Mouse (Mus musculus) thymus, adult 2 months (tissue): ENCODE measurements around the gene Lsamp. TPM values are rescaled to one million over a fixed set of nuclear protein-coding genes. Genes with fewer than 3 reads are reported as not detected.

Source experiments
- DNase-seq: peaks from one replicate; pipeline ENCODE4 v3.0.0; 2021
- H3K27ac ChIP-seq: fragments of 200-500 bp; 2 replicates; pipeline ENCODE4 v1.5.1; 2012; ENCODE audit warnings: low read length, control low read depth; ENCODE audit not compliant: control insufficient read depth, insufficient read depth
- H3K27me3 ChIP-seq: fragments of 200-500 bp; 2 replicates; pipeline ENCODE4 v1.6.1; 2012; ENCODE audit warnings: mild to moderate bottlenecking, low read length, moderate library complexity, mixed read lengths; ENCODE audit not compliant: control insufficient read depth, insufficient read depth
- H3K36me3 ChIP-seq: fragments of 200-500 bp; 2 replicates; pipeline ENCODE4 v1.6.1; 2012; ENCODE audit warnings: mild to moderate bottlenecking, low read length, moderate library complexity; ENCODE audit not compliant: control insufficient read depth, insufficient read depth
- H3K4me1 ChIP-seq: fragments of 200-500 bp; replicated peaks from 2 replicates; pipeline ENCODE4 v1.6.1; 2012; ENCODE audit warnings: low read length; ENCODE audit not compliant: control insufficient read depth, insufficient read depth
- H3K4me3 ChIP-seq: fragments of 200-500 bp; 2 replicates; pipeline ENCODE4 v1.5.1; 2012; ENCODE audit warnings: mild to moderate bottlenecking, low read length, control low read depth, moderate library complexity; ENCODE audit not compliant: control insufficient read depth, insufficient read depth
- CTCF ChIP-seq: fragments of 200-500 bp; IDR thresholded peaks from 2 replicates; pipeline ENCODE4 v1.5.1; 2012; ENCODE audit warnings: mild to moderate bottlenecking, control low read depth, low read length, moderate library complexity, borderline replicate concordance; ENCODE audit not compliant: control insufficient read depth, poor library complexity, insufficient read depth; ENCODE audit errors: extremely low read depth
- POLR2A ChIP-seq: fragments of 200-500 bp; IDR thresholded peaks from 2 replicates; pipeline ENCODE4 v1.6.1; 2012; ENCODE audit warnings: mild to moderate bottlenecking, low read length, control low read depth, moderate library complexity; ENCODE audit not compliant: control insufficient read depth, poor library complexity, insufficient read depth; ENCODE audit errors: extremely low read depth
- WGBS: fragments of 180-500 bp; shearing (Covaris S2); methylation state at CpG from one replicate; pipeline ENCODE4 v1.1.7; 2018; 5-methylcytosine and 5-hydroxymethylcytosine counted together
- polyA plus RNA-seq: library from polyadenylated mRNA; depleted of rRNA; stranded (reverse); fragments of >200 nt; gene quantifications from 2 replicates; pipeline ENCODE4 v1.2.3, GENCODE M21; 2012

The Lsamp gene
- polyA plus RNA-seq, 1 experiment: 0.36 TPM

DNA sequence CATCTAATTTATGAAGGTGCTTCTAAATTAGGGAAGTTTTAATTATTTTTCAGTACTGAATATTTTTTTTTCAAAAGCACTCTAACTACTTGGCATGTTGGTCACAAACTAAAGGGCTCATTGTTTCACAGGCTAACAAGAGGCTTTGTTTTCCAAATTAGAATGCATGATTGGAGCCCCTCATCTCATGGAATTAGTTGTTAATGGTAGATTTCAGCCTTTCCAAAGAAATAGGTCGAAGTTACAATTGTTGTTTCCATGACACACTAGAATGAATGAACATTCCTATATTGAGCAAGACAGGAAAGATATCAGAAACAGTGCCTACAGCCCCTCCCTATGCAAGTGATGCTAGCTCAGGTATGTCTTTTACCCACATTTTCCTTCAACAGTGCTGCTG is 26.9 kb downstream of the Lsamp start:
- Histone ChIP-seq H3K36me3 (no peaks in the 10 kb centered on the region), H3K27ac (no peak overlapping the region), H3K4me1 (no peaks in the 10 kb centered on the region), H3K4me3 (no peak overlapping the region), H3K27me3 (no peaks in the 10 kb centered on the region)
- WGBS: 75% methylated on average over 1 of the region's 1 CpGs
- TF ChIP-seq POLR2A (no peak), CTCF (no peak)
- DNase-seq: no peak

DNA sequence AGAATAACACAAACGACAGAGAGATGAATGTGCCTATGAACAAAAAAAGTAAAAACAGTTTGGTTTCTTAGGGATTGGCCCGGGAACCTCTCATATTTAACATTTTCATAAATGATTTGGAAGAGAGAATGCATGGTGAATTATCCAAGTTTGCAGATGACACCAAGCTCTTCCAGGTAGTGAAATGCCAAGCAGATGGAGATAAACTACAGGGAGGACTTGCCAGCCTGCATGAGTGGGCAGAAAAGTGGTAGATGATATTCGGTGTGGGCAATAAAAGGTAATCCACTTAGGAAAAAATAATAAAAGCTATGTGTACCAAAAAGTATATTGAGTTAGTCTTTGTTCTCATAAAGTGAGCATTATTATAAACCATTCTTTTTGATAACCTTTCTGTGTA is 38.5 kb downstream of the Lsamp start:
- DNase-seq: no peak
- TF ChIP-seq CTCF (no peak), POLR2A (no peak)
- no peaks in the 10 kb centered on the region for H3K4me1 ChIP-seq
- no peak overlapping the region for H3K27ac ChIP-seq
- 85% methylated on average over 3 of the region's 3 CpGs for WGBS
- no peaks in the 10 kb centered on the region for H3K27me3 ChIP-seq
- H3K4me3 ChIP-seq: no peak overlapping the region
- H3K36me3 ChIP-seq: no peaks in the 10 kb centered on the region

DNA sequence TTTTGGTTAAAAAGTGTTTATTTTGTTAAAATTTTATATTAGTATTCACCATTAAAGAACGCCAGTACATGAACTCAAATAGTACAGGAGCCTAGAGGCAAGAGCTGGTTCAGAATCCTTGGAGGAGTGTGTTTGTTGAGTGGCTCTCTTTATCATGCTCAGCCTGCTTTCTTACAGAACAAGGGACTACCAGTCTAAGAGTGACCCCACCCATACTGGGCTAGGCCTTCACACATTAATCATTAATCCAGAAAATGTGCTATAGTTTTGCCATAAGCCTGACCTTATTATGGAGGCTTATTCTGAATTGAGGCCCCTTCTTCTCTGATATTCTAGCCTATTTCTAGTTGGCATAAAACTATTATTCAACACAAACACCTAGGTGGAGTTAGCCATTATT is 52.6 kb downstream of the Lsamp start:
- no peaks in the 10 kb centered on the region for H3K27me3 ChIP-seq
- WGBS: 96% methylated on average over 1 of the region's 1 CpGs
- H3K4me1 ChIP-seq: no peaks in the 10 kb centered on the region
- DNase-seq: no peak
- no peak overlapping the region for H3K4me3 ChIP-seq
- H3K36me3 ChIP-seq: no peaks in the 10 kb centered on the region
- H3K27ac ChIP-seq: no peak overlapping the region
- no peak for TF ChIP-seq POLR2A
- no peak for TF ChIP-seq CTCF

DNA sequence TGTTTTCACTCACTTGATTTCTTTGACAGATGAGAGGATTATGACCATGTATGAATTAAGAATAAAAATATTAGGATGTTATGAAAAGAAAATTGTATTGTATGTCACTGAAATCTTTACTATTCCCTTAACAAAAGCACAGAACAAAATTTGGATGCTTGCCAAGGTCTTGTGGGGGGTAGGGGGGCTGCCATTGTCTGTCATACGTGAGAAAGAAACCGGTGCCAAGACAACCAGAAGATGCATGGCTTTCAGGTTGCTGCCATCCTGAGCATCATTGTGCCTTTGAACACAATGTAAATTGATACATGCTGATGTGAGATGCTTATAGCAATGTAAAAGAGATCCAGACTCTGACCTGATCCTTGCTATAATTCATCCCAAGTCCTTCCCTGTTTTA is 75.4 kb downstream of the Lsamp start:
- no peak for TF ChIP-seq POLR2A
- no peak for TF ChIP-seq CTCF
- Histone ChIP-seq H3K4me3 (no peak overlapping the region), H3K27me3 (no peaks in the 10 kb centered on the region), H3K27ac (no peak overlapping the region), H3K36me3 (no peaks in the 10 kb centered on the region), H3K4me1 (no peaks in the 10 kb centered on the region)
- WGBS: 79% methylated on average over 2 of the region's 2 CpGs
- DNase-seq: no peak

DNA sequence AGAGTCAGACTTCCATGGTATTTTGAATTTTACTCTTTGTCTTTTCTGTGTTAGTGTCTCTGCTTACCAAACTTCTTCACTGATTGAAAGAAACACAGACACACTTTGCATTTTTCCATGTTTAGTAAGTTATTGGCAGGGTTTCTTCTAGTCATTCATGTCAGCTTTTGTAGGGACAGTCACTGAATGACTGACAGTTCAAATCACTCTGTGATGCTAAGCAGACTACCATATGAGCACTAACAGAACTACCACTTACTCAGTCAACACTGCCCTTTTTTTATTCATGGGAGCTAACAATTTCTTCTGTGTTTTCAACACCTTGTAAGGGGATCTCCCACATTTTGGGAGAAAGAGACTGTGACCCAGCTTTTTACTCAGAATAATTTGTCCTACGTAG is 75.8 kb downstream of the Lsamp start:
- Histone ChIP-seq H3K4me3 (no peak overlapping the region), H3K27ac (no peak overlapping the region), H3K36me3 (no peaks in the 10 kb centered on the region), H3K4me1 (no peaks in the 10 kb centered on the region), H3K27me3 (no peaks in the 10 kb centered on the region)
- WGBS: 81% methylated on average over 1 of the region's 1 CpGs
- no peak for DNase-seq
- TF ChIP-seq CTCF: no peak
- no peak for TF ChIP-seq POLR2A

DNA sequence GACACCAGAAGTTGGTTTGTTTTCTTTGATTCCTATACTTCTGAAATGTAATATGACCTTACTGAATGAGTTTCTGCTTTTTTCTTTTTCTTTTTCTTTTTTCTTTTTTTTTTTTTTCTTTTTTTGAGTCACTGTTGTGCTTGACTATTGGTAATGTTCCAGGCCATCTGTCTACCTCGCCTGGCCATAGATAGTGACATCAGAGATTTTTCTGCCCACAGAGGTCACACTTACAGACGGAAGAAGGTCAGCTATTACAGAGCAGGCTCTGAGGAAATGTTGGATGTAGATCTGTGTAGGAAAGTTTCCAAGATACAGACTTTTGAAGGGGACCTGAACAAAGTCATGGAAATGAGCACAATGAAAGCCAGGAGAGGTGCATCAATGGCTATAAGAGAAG is 76.3 kb downstream of the Lsamp start:
- WGBS: 79% methylated on average over 2 of the region's 2 CpGs
- H3K36me3 ChIP-seq: no peaks in the 10 kb centered on the region
- DNase-seq: no peak
- H3K27ac ChIP-seq: no peak overlapping the region
- H3K4me3 ChIP-seq: no peak overlapping the region
- no peaks in the 10 kb centered on the region for H3K27me3 ChIP-seq
- no peaks in the 10 kb centered on the region for H3K4me1 ChIP-seq
- TF ChIP-seq POLR2A: no peak

DNA sequence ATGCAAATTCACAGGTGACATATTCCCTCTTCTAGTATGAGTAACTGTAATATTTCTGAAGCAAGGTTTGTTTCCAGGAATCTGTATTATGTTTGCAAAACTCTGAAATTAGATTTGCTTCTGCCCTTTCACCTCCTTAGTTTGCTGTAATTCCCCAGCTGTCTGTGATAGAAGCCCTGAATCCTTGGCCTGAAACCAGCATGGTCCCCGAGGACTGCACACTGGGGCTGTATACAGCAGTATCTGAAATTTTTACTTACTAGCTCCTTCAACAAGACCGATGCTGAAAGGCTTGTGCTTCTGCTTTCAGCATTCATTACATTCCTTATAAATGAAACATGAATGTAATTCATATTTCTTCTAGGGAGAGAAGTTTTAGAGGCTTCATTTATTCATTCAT is 91.4 kb downstream of the Lsamp start:
- no peak for DNase-seq
- TF ChIP-seq POLR2A (no peak), CTCF (no peak)
- Histone ChIP-seq H3K27ac (no peak overlapping the region), H3K4me3 (no peak overlapping the region), H3K36me3 (no peaks in the 10 kb centered on the region), H3K4me1 (no peaks in the 10 kb centered on the region), H3K27me3 (no peaks in the 10 kb centered on the region)
- 82% methylated on average over 2 of the region's 2 CpGs for whole genome bisulfite sequencing
